Mouse (Mus musculus) kidney, postnatal 25 days (tissue): ENCODE data around the gene Tnfaip8l3.
"Not testable (repeated sequence)": the region's sequence is repeated elsewhere in the genome, so short reads cannot be mapped to it uniquely, and the experiment has no call there.

Source experiments
- DNase-seq, 2 experiments: peaks; one replicate each; pipeline ENCODE4 v3.0.0; 2021; ENCODE audit warnings: mixed read lengths in 2 of 2

Tnfaip8l3 gene

GRCm38 (mm10) chr9:54068032-54068649, at the start of gene Tnfaip8l3:
Tnfaip8l3 (minus strand) TSS chr9:54068388.
- DNase-seq, result peak; percentile 45 to 73

GRCm38 (mm10) chr9:54112726-54113125, 44.5 kb upstream of the Tnfaip8l3 start:
- DNase-seq, result peak in 1 of 2 experiments; percentile 15

GRCm38 (mm10) chr9:54098636-54099035, 30.4 kb upstream of the Tnfaip8l3 start:
- no peak for DNase-seq

- no peak for DNase-seq
Measured at GRCm38 (mm10) chr9:54097091-54097490, 28.9 kb upstream of the Tnfaip8l3 start.

GRCm38 (mm10) chr9:54084245-54084644, 16.1 kb upstream of the Tnfaip8l3 start:
- DNase-seq, result no peak

- no peak for DNase-seq
Measured at GRCm38 (mm10) chr9:54077740-54078139, 9.6 kb upstream of the Tnfaip8l3 start.

GRCm38 (mm10) chr9:54074901-54075300, 6.7 kb upstream of the Tnfaip8l3 start:
- DNase-seq, result no peak

GRCm38 (mm10) chr9:54073688-54074087, 5.5 kb upstream of the Tnfaip8l3 start:
- no peak for DNase-seq

- no peak for DNase-seq
Measured at GRCm38 (mm10) chr9:54071474-54072095, 3.4 kb upstream of the Tnfaip8l3 start.

GRCm38 (mm10) chr9:54069204-54069603, 1.0 kb upstream of the Tnfaip8l3 start:
- no peak for DNase-seq

- peak; percentile 90 for DNase-seq
Measured at GRCm38 (mm10) chr9:54068777-54069176, 589 bp upstream of the Tnfaip8l3 start.

GRCm38 (mm10) chr9:54067642-54068031, 551 bp downstream of the Tnfaip8l3 start:
- DNase-seq, result no peak

GRCm38 (mm10) chr9:54064836-54065235, 3.4 kb downstream of the Tnfaip8l3 start:
- DNase-seq, result no peak

- DNase-seq, result no peak
Measured at GRCm38 (mm10) chr9:54063655-54064054, 4.5 kb downstream of the Tnfaip8l3 start.

GRCm38 (mm10) chr9:54061666-54062065, 6.5 kb downstream of the Tnfaip8l3 start:
- DNase-seq, result no peak

GRCm38 (mm10) chr9:54051298-54052068, 16.7 kb downstream of the Tnfaip8l3 start:
- no peak for DNase-seq

- no peak for DNase-seq
Measured at GRCm38 (mm10) chr9:54048978-54049377, 19.2 kb downstream of the Tnfaip8l3 start.

- no peak for DNase-seq
Measured at GRCm38 (mm10) chr9:54043067-54043466, 25.1 kb downstream of the Tnfaip8l3 start.

GRCm38 (mm10) chr9:54037717-54038116, 30.5 kb downstream of the Tnfaip8l3 start:
- no peak for DNase-seq

- no peak for DNase-seq
Measured at GRCm38 (mm10) chr9:54034691-54035090, 33.5 kb downstream of the Tnfaip8l3 start.

- no peak for DNase-seq
Measured at GRCm38 (mm10) chr9:54022795-54023194, 45.4 kb downstream of the Tnfaip8l3 start.

- no peak for DNase-seq
Measured at GRCm38 (mm10) chr9:53994528-53994927, 73.7 kb downstream of the Tnfaip8l3 start.

- DNase-seq, result not testable (repeated sequence)
Measured at GRCm38 (mm10) chr9:53992567-53992966, 75.6 kb downstream of the Tnfaip8l3 start.

- DNase-seq, result peak in 1 of 2 experiments; percentile 12
Measured at GRCm38 (mm10) chr9:53990921-53991320, 77.3 kb downstream of the Tnfaip8l3 start.
